Mouse (Mus musculus) stomach, embryonic 16.5 days (tissue): ENCODE results near the gene Pex13. TPM values are rescaled to one million over a fixed set of nuclear protein-coding genes. Genes with fewer than 3 reads are reported as not detected.

Experiments used
- ATAC-seq: fragments of 200-750 bp; cut with Nextera tagmentation; 2 replicates; pipeline ENCODE4 v1.8.0; 2017; ENCODE audit warnings: moderate number of reproducible peaks, moderate TSS enrichment; ENCODE audit not compliant: insufficient read depth, low FRiP score
- H3K27ac ChIP-seq: fragments of 300-500 bp; sonication (generic); 2 replicates; pipeline ENCODE4 v1.5.1; 2014; ENCODE audit warnings: low read length
- H3K27me3 ChIP-seq: fragments of 300-500 bp; sonication (generic); 2 replicates; pipeline ENCODE4 v1.6.1; 2014; ENCODE audit warnings: low read length, control low read depth, mixed read lengths; ENCODE audit not compliant: control insufficient read depth, insufficient read depth
- H3K36me3 ChIP-seq: fragments of 300-500 bp; sonication (generic); 2 replicates; pipeline ENCODE4 v1.6.1; 2014; ENCODE audit warnings: low read length; ENCODE audit not compliant: control insufficient read depth, insufficient read depth
- H3K4me1 ChIP-seq: fragments of 300-500 bp; sonication (generic); 2 replicates; pipeline ENCODE4 v1.6.1; 2014; ENCODE audit warnings: low read length, control low read depth, mixed read lengths; ENCODE audit not compliant: control insufficient read depth, insufficient read depth
- H3K4me2 ChIP-seq: fragments of 300-500 bp; sonication (generic); 2 replicates; pipeline ENCODE4 v1.6.1; 2014; ENCODE audit warnings: low read depth, low read length, mixed read lengths
- H3K4me3 ChIP-seq: fragments of 300-500 bp; sonication (generic); replicated peaks from 2 replicates; pipeline ENCODE4 v1.5.1; 2014; ENCODE audit warnings: mild to moderate bottlenecking, low read length
- H3K9ac ChIP-seq: fragments of 300-500 bp; sonication (generic); 2 replicates; pipeline ENCODE4 v1.6.1; 2014; ENCODE audit warnings: low read length
- H3K9me3 ChIP-seq: fragments of 300-500 bp; sonication (generic); replicated peaks from 2 replicates; pipeline ENCODE4 v1.6.1; 2016; ENCODE audit warnings: low read length, control low read depth; ENCODE audit not compliant: control insufficient read depth
- WGBS: fragments of 180-500 bp; shearing (Covaris S2); extraction: QIAGEN DNeasy Blood & Tissue Kit; methylation state at CpG from one replicate; pipeline ENCODE4 v1.1.7; 2014; 5-methylcytosine and 5-hydroxymethylcytosine counted together
- polyA plus RNA-seq: library from polyadenylated mRNA; unstranded; fragments of >200 nt; fragmentation: Nextera tagmentation; extraction: Ambion mirVana; gene quantifications from 2 replicates; pipeline ENCODE4 v1.2.1, GENCODE M21; 2015

The Pex13 gene
- 20.1 and 24.3 TPM in 2 replicates for polyA plus RNA-seq

DNA sequence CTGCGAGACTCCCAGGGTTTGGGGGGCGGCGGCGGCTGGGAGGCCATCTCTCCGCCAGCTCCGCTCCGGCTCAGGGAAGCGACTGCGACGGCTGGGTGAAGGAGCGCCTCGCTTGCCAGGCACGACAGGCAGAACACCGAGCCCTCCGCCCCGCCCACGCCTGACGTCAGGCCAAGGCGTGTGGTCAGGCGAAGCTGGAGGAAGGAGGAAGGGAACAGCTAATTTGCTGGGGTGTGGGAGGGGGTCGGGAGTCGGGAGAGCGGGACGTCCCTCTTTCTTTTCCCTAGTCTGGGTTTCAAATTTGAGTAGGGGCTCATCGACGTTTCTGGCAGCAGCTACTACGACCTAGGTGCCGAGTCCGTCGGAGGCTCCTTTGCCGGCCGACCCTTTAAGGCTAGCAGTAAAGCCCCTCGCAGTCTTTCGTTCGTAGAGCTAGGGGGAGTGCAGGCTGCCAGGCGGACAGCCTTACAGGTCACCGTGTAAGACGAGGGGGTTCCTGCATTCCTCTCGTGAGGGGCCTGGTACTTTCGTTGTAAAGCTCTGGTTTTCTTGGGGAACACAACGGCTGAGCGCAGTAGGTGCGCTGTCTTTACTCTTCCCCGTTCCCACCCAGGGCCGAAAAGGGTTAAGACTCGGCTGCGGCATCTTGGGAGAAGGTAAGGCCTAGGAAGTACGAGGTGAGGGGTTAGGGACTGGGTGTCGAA lies at the start of gene Pex13:
Pex13 (minus strand) TSS at position 162 of the 704 bp plus-strand sequence.
- H3K9me3 ChIP-seq: no peaks in the 10 kb centered on the region
- peak; percentile 98 for ATAC-seq
- H3K27ac ChIP-seq: peak within 1 kb of the TSS; percentile 98
- peak within 1 kb of the TSS; percentile 91 for H3K9ac ChIP-seq
- no peaks in the 10 kb centered on the region for H3K4me1 ChIP-seq
- no peaks in the 10 kb centered on the region for H3K36me3 ChIP-seq
- no peaks in the 10 kb centered on the region for H3K27me3 ChIP-seq
- peak within 1 kb of the TSS; percentile 84 for H3K4me3 ChIP-seq
- peak within 1 kb of the TSS; percentile 66 for H3K4me2 ChIP-seq
- under 1% methylated on average over 49 of the region's 49 CpGs for WGBS

DNA sequence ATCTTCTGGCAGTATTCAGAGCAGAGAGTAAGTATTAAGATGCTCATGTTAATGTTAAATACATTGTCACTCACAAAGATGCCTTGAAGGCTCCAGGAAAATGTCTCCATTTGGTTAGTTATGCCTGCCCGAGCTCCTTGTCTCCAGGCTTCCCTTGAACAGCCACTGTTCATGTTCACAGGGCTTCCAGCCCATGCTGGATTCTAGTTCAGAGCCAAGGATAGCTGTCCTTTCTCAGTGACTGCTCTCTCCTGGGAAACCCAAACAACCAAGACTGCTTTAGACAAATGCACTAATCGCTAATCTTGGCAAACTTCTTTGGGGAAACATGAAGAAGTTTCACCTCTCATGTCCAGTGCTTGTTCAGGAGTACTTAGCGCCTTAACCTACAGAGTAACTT lies 46.5 kb upstream of the Pex13 start:
- Histone ChIP-seq H3K27me3 (no peaks in the 10 kb centered on the region), H3K9ac (no peak overlapping the region), H3K4me2 (no peak overlapping the region), H3K4me3 (no peak overlapping the region), H3K4me1 (no peaks in the 10 kb centered on the region), H3K27ac (no peak overlapping the region), H3K36me3 (peaks cover 8% of the 10 kb centered on the region; the same call in 1 of the 2 replicates), H3K9me3 (no peaks in the 10 kb centered on the region)
- WGBS: 85% methylated on average over 3 of the region's 3 CpGs
- no peak for ATAC-seq

DNA sequence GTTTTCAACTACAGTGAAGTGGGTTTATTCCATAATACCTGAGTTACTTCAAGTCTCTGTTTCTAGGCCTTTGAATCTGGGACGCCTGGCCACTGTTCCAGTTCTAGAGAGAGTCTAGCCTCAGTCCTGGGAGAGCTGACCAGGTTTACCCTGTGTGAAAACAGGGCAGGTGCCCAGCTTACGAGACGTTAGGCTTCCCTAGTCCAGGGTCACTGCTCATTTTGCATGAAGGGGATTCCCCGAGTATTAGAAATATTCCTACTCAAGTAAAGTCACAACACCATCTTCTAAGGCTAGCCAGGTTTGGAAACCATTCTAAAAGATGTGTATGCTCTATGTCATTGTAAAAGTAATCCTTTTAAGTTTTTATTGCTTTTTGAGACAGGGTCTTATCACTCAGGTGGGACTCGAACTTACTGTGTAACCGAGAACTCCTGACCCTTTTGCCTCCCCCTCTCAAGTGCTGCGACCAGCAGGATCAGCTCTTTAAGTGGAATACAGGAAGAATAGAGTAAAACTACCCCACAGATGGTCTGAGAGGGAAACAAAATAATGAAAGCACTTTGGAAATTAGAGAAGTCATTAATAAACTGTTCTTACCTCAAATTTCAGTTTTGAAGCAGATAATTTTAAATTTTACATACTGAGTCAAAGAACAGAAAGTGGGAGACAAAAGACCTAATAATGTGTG lies 39.0 kb upstream of the Pex13 start:
- WGBS: 85% methylated on average over 7 of the region's 7 CpGs
- Histone ChIP-seq H3K27me3 (no peaks in the 10 kb centered on the region), H3K36me3 (no peaks in the 10 kb centered on the region), H3K27ac (no peak overlapping the region), H3K4me3 (no peak overlapping the region), H3K9ac (no peak overlapping the region), H3K4me2 (no peak overlapping the region), H3K4me1 (no peaks in the 10 kb centered on the region), H3K9me3 (no peaks in the 10 kb centered on the region)
- no peak for ATAC-seq

DNA sequence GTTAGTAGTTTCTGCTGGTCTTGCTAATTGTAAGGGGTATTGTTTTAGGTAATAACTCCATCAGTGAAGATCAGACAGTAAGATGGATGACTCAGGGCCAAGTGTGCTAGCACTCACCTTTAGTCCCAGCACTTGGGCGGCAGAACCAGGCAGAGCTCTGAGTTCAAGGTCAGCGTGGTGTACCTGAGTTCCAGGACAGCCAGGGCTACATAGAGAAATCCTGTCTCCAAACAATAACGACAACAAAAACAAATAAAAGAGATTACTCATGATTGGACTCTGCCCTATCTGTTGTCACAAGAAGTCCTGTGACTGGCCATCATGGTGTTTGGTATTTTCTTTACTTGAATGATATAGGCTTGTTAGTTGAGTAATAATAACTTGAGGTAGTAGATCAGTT lies 36.1 kb upstream of the Pex13 start:
- 91% methylated on average over 3 of the region's 3 CpGs for WGBS
- no peak overlapping the region for H3K4me2 ChIP-seq

DNA sequence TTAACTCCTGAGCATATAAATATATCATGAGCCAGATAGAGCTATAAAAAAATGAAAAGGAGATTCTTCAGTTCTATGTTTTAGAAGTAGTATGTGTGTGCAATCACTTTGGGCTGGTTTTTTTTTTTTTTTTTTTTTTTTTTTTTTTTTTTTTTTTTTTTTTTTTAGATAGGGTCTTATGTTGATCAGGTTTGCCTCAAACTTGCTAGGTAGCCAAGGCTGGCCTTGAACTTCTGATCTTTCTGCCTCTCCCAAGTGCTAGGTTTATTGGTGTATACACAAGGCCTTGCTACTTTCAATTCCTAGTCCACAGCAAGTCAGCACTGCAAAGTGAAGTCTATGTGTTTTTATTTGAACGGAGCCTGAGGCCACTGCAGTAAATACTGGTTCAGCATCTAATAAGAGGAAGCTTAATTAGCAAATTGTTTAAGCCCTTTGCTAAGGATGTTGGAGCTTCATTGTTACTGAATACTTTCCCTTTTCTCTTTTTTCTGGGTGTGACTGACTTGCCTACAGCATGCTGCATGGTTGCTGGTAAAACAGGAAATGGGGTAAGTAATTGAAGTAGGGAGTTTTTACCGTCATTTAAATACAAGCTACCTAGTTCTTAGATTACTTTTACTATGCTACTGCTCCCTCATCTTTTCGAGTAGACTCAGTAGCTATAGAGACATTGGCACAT lies 33.8 kb upstream of the Pex13 start:
- no peak overlapping the region for H3K27ac ChIP-seq
- no peak overlapping the region for H3K4me2 ChIP-seq
- no peak overlapping the region for H3K9ac ChIP-seq
- H3K4me3 ChIP-seq: no peak overlapping the region
- no peaks in the 10 kb centered on the region for H3K9me3 ChIP-seq
- ATAC-seq: no peak
- 58% methylated on average over 3 of the region's 3 CpGs for WGBS
- H3K4me1 ChIP-seq: no peaks in the 10 kb centered on the region
- no peaks in the 10 kb centered on the region for H3K36me3 ChIP-seq
- no peaks in the 10 kb centered on the region for H3K27me3 ChIP-seq

More for the DNA sequence above, 36.1 kb upstream of the Pex13 start:
- Histone ChIP-seq H3K36me3 (no peaks in the 10 kb centered on the region), H3K27ac (no peak overlapping the region), H3K4me1 (no peaks in the 10 kb centered on the region), H3K4me3 (no peak overlapping the region), H3K9ac (no peak overlapping the region), H3K9me3 (no peaks in the 10 kb centered on the region), H3K27me3 (no peaks in the 10 kb centered on the region)
- ATAC-seq: no peak

DNA sequence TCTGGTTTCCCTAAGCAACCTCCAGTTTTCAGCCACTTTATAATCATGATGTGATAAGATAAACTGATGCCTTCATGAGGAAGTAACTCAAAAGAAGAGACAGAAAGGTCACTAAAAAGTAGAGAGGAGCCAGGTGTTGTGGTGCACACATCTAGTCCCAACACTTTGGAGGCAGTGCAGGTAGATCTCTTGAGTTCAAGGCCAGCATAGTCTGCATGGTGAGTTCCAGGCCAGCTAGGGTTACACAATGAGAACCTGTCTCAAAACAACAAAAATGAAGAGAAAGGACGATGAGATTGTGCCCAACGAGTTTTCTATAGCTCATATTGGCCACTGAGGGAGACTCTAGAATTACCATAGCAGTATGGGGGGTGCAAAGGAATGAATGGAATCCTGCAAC lies 32.8 kb upstream of the Pex13 start:
- no peak overlapping the region for H3K9ac ChIP-seq
- no peaks in the 10 kb centered on the region for H3K36me3 ChIP-seq
- ATAC-seq: no peak
- no peaks in the 10 kb centered on the region for H3K9me3 ChIP-seq
- H3K27ac ChIP-seq: no peak overlapping the region
- H3K4me1 ChIP-seq: no peaks in the 10 kb centered on the region
- no peaks in the 10 kb centered on the region for H3K27me3 ChIP-seq
- WGBS: 59% methylated on average over 2 of the region's 2 CpGs
- no peak overlapping the region for H3K4me2 ChIP-seq
- H3K4me3 ChIP-seq: no peak overlapping the region

DNA sequence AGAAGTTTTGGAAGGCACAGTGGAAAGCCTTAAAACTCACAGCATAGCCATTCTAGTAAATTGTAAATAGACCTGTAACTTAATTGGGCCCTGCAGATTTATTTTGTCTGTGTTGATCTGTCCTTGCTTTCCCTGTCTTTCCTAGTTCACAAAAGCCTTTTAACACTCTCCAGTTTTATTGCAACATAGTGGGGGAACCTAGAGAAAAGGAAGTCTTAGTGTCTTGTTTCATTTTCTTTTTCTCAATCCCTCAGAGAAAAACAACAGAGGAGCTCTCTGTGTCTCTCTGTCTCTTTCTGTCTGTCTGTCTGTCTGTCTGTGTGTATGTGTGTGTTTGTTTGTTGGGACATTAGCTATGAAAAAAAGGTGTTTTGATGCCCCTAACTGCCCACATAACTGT lies 30.1 kb upstream of the Pex13 start:
- Histone ChIP-seq H3K4me2 (no peak overlapping the region), H3K27me3 (no peaks in the 10 kb centered on the region), H3K9me3 (no peaks in the 10 kb centered on the region), H3K4me1 (no peaks in the 10 kb centered on the region), H3K4me3 (no peak overlapping the region), H3K27ac (no peak overlapping the region), H3K9ac (no peak overlapping the region), H3K36me3 (no peaks in the 10 kb centered on the region)
- ATAC-seq: no peak

DNA sequence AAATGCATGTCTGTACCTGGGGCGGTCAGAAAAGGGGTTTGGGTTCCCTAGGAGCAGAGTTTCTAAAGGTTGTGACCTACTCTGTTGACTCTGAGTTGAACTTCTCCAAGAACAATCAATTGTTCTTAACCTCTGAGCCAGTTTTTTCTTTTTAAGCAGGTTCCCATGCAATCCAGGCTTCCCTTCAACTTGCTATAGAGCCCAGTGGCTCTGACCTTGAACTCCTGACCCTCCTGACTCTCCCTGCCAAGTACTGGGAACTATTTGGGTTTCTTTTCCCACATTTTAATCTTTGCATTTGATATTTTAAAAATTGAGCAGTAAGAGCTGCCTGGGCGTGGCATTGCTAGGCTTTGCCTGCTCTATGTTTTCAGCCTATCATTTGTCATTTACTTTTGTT lies 27.5 kb upstream of the Pex13 start:
- 74% methylated on average over 2 of the region's 2 CpGs for WGBS
- Histone ChIP-seq H3K4me1 (no peaks in the 10 kb centered on the region), H3K9me3 (no peaks in the 10 kb centered on the region), H3K27ac (no peak overlapping the region), H3K36me3 (0 out of 2 replicates have a peak, but pooled peaks cover 2% of the 10 kb centered on the region), H3K27me3 (no peaks in the 10 kb centered on the region), H3K4me2 (no peak overlapping the region), H3K9ac (no peak overlapping the region), H3K4me3 (no peak overlapping the region)
- no peak for ATAC-seq

DNA sequence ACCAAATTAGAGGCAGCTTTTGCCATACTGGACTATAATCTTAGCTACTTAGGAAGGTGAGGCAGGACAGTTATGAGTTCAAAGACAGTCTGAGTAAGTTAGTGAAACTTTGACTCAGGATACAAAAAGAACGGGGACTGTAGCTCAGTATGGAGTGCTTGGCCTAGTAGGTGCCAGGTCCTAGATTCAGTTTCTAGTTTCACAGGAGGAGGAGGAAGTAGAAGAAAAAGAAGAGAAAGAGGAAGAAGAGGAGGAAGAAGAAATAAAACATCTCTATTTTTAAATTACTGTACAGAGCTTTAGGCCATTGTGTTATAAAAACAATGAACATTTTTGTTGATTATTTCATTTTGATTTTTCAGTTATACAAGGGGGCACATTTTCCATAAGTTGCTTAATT lies 22.3 kb upstream of the Pex13 start:
- Histone ChIP-seq H3K36me3 (0 out of 2 replicates have a peak, but pooled peaks cover 8% of the 10 kb centered on the region), H3K27ac (no peak overlapping the region), H3K4me1 (no peaks in the 10 kb centered on the region), H3K4me3 (no peak overlapping the region), H3K9me3 (no peaks in the 10 kb centered on the region), H3K9ac (no peak overlapping the region), H3K27me3 (no peaks in the 10 kb centered on the region), H3K4me2 (no peak overlapping the region)
- 90% methylated on average over 1 of the region's 1 CpGs for WGBS
- no peak for ATAC-seq
